8 mouse cellular contexts compared by ENCODE assay signal in genomic region chr17:24351760-24352357, GRCm38 (mm10). TPM values are rescaled to one million over a fixed set of nuclear protein-coding genes. Genes with fewer than 3 reads are reported as not detected.
A peak's percentile ranks its signal among the peaks of the same experiment; 100 is the strongest.
DNase-seq lines count a peak whose midpoint lies in the region; ATAC-seq lines count a peak whose summit lies in the region.

Gene Abca3 (plus strand): TSS chr17:24351950.

- H3K4me2 ChIP-seq in hindbrain, embryonic 11.5 days (replicated peaks; ENCODE audit: low read depth, low read length) = peak within 1 kb of the TSS; percentile 92

- 0% methylated on average over 49 of the region's 55 CpGs for WGBS in hindbrain, embryonic 11.5 days

- H3K4me1 ChIP-seq in hindbrain, embryonic 11.5 days (replicated peaks; ENCODE audit: control insufficient read depth, insufficient read depth, low read length) = peaks cover 3% of the 10 kb centered on the region; the same call in 1 of the 2 replicates

- peak within 1 kb of the TSS; percentile 74 for H3K4me3 ChIP-seq in hindbrain, embryonic 11.5 days (ENCODE audit: low read depth, low read length)

- H3K27me3 ChIP-seq in hindbrain, embryonic 11.5 days (ENCODE audit: control insufficient read depth, insufficient read depth, low read length) = peaks cover 12% of the 10 kb centered on the region

- H3K36me3 ChIP-seq in hindbrain, embryonic 11.5 days (ENCODE audit: control insufficient read depth, insufficient read depth, low read length) = no peaks in the 10 kb centered on the region

- DNase-seq in MEL-GATA-1-ER (ENCODE audit: extremely low read depth, low read depth) = peak; percentile 89
- DNase-seq in cerebellum, adult 9-10 months = peak; percentile 97
- DNase-seq in frontal cortex, adult 2 months (ENCODE audit: extremely low spot score in 1 of 2, low spot score in 1 of 2) = peak; percentile 94 to 98
- peak; percentile 97 for DNase-seq in hindbrain, embryonic 11.5 days (ENCODE audit: low spot score)
- peak; percentile 95 to 98 for DNase-seq in layer of hippocampus, postnatal 10 days (ENCODE audit: low spot score in 2 of 2)
- DNase-seq in lung, postnatal 10 days = peak; percentile 96
- DNase-seq in ovary, postnatal 36 days (ENCODE audit: low spot score) = peak; percentile 95
- DNase-seq in thymus, postnatal 25 days = peak; percentile 98

- peak; percentile 96 for ATAC-seq in hindbrain, embryonic 11.5 days (ENCODE audit: low FRiP score)

- peak within 1 kb of the TSS; percentile 78 for H3K9ac ChIP-seq in hindbrain, embryonic 11.5 days (ENCODE audit: low read depth, low read length)

- H3K27ac ChIP-seq in hindbrain, embryonic 11.5 days (ENCODE audit: low read depth, low read length) = peak within 1 kb of the TSS; percentile 59; the same call in 1 of the 2 replicates

- H3K9me3 ChIP-seq in hindbrain, embryonic 11.5 days (ENCODE audit: control insufficient read depth, low read length) = no peaks in the 10 kb centered on the region

RNA-seq across cellular contexts. Expression of gene Abca3, which starts in this region (rescaled TPM):
- polyA plus RNA-seq in frontal cortex, adult 2 months (2012; rRNA removed) = 44.7 and 47.6 TPM in 2 replicates
- 11.8 and 14.1 TPM in 2 replicates for polyA plus RNA-seq in hindbrain, embryonic 11.5 days (2014; fragmentation: Nextera tagmentation; extraction: Ambion mirVana)
- 100 to 1,000 TPM; 118 to 120 TPM for total RNA-seq in layer of hippocampus, postnatal 10 days (2021)

Comparison
In these comparisons a context has a peak if more than half of its experiments do, and no peak if none do; other contexts are left out.
1. Peak in every context shown above with its lines: DNase-seq, ATAC-seq, H3K4me3 ChIP-seq and H3K27ac ChIP-seq.